Mouse (Mus musculus) MEL (cell line): ENCODE measurements around the gene Lime1. TPM values are rescaled to one million over a fixed set of nuclear protein-coding genes. Genes with fewer than 3 reads are reported as not detected.

Source experiments
- DNase-seq: peaks from one replicate; pipeline ENCODE4 v3.0.0; 2011; ENCODE audit warnings: low read depth, low spot score
- H3K27ac ChIP-seq: 2 replicates; pipeline ENCODE4 v1.5.1; 2012; ENCODE audit warnings: low read depth, mild to moderate bottlenecking, control low read depth, low read length, moderate library complexity; ENCODE audit not compliant: control insufficient read depth
- H3K27me3 ChIP-seq, 2 experiments: fragments of 150-350 bp in 1 of 2; sonication (generic) in 1 of 2; 2 replicates each; pipeline ENCODE4 v1.6.1; 2012; ENCODE audit warnings: low read length in 2 of 2, mild to moderate bottlenecking in 2 of 2, improper control_type of control experiment in 1 of 2, moderate library complexity in 1 of 2; ENCODE audit not compliant: insufficient read depth in 2 of 2, control insufficient read depth in 1 of 2
- H3K36me3 ChIP-seq, 2 experiments: 2 replicates each; pipeline ENCODE4 v1.6.1; 2012 to 2014; ENCODE audit warnings: low read length in 2 of 2, improper control_type of control experiment in 1 of 2, inconsistent platforms in 1 of 2, mild to moderate bottlenecking in 1 of 2; ENCODE audit not compliant: insufficient read depth in 2 of 2, control insufficient read depth in 1 of 2
- H3K4me1 ChIP-seq, 2 experiments: fragments of 150-350 bp in 1 of 2; sonication (generic) in 1 of 2; 2 replicates each; pipeline ENCODE4 v1.6.1; 2012; ENCODE audit warnings: low read length in 2 of 2, improper control_type of control experiment in 1 of 2, mild to moderate bottlenecking in 1 of 2; ENCODE audit not compliant: insufficient read depth in 2 of 2, control insufficient read depth in 1 of 2
- H3K4me3 ChIP-seq, 2 experiments: fragments of 150-350 bp in 1 of 2; sonication (generic) in 1 of 2; 2 replicates each; pipeline ENCODE4 v1.5.1; 2012; ENCODE audit warnings: low read depth in 2 of 2, low read length in 2 of 2, mild to moderate bottlenecking in 2 of 2, moderate library complexity in 2 of 2, control low read depth in 1 of 2, improper control_type of control experiment in 1 of 2; ENCODE audit not compliant: control insufficient read depth in 1 of 2, insufficient read depth in 1 of 2
- H3K79me2 ChIP-seq: 2 replicates; pipeline ENCODE4 v1.6.1; 2012; ENCODE audit warnings: mild to moderate bottlenecking, low read length, moderate library complexity; ENCODE audit not compliant: control insufficient read depth, poor library complexity, insufficient read depth
- H3K9ac ChIP-seq: 2 replicates; pipeline ENCODE4 v1.6.1; 2012; ENCODE audit warnings: low read depth, mild to moderate bottlenecking, control low read depth, low read length, moderate library complexity; ENCODE audit not compliant: control insufficient read depth, poor library complexity, severe bottlenecking
- H3K9me3 ChIP-seq: fragments of 150-350 bp; sonication (generic); replicated peaks from 2 replicates; pipeline ENCODE4 v1.6.1; 2012; ENCODE audit warnings: mild to moderate bottlenecking, low read length, improper control_type of control experiment, moderate library complexity; ENCODE audit not compliant: insufficient read depth
- CTCF ChIP-seq, 3 experiments: IDR thresholded peaks in 2 of 3; conservative IDR thresholded peaks in 1 of 3; 2 replicates each; pipeline ENCODE4 v1.5.1; 2011 to 2012; ENCODE audit warnings: low read length in 3 of 3, low read depth in 2 of 3, mild to moderate bottlenecking in 2 of 3, improper control_type of control experiment in 1 of 3, inconsistent platforms in 1 of 3, mixed read lengths in 1 of 3, moderate library complexity in 1 of 3; ENCODE audit not compliant: control insufficient read depth in 1 of 3, insufficient read depth in 1 of 3, poor library complexity in 1 of 3, severe bottlenecking in 1 of 3
- E2F4 ChIP-seq: IDR thresholded peaks from 2 replicates; pipeline ENCODE4 v1.6.1; 2011; ENCODE audit warnings: low read depth, low read length, improper control_type of control experiment, borderline replicate concordance
- ELF1 ChIP-seq: IDR thresholded peaks from 2 replicates; pipeline ENCODE4 v1.6.1; 2014; ENCODE audit warnings: low read depth, mild to moderate bottlenecking, inconsistent platforms, low read length, improper control_type of control experiment, moderate library complexity
- EP300 ChIP-seq, 2 experiments: IDR thresholded peaks; 2 replicates each; pipeline ENCODE4 v1.6.1; 2011; ENCODE audit warnings: improper control_type of control experiment in 2 of 2, low read length in 2 of 2, low read depth in 1 of 2, mild to moderate bottlenecking in 1 of 2
- ETS1 ChIP-seq: IDR thresholded peaks from 2 replicates; pipeline ENCODE4 v1.6.1; 2012; ENCODE audit warnings: low read depth, mild to moderate bottlenecking, inconsistent platforms, low read length, improper control_type of control experiment, moderate library complexity
- GATA1 ChIP-seq: IDR thresholded peaks from 2 replicates; pipeline ENCODE4 v1.6.1; 2011; ENCODE audit warnings: low read depth, low read length, improper control_type of control experiment
- HCFC1 ChIP-seq: IDR thresholded peaks from 2 replicates; pipeline ENCODE4 v1.6.1; 2012; ENCODE audit warnings: low read depth, mild to moderate bottlenecking, inconsistent platforms, low read length, improper control_type of control experiment, moderate library complexity
- KAT2A ChIP-seq: conservative IDR thresholded peaks from 2 replicates; pipeline ENCODE4 v1.6.1; 2012; ENCODE audit warnings: low read depth, low read length, improper control_type of control experiment, inconsistent platforms
- MAFK ChIP-seq: IDR thresholded peaks from 2 replicates; pipeline ENCODE4 v1.6.1; 2011; ENCODE audit warnings: low read depth, mild to moderate bottlenecking, low read length, improper control_type of control experiment, borderline replicate concordance
- MAX ChIP-seq: IDR thresholded peaks from 2 replicates; pipeline ENCODE4 v1.6.1; 2011; ENCODE audit warnings: low read length, improper control_type of control experiment
- MYB ChIP-seq: IDR thresholded peaks from 2 replicates; pipeline ENCODE4 v1.6.1; 2011; ENCODE audit warnings: mild to moderate bottlenecking, low read depth, low read length, improper control_type of control experiment
- MYC ChIP-seq: IDR thresholded peaks from 2 replicates; pipeline ENCODE4 v1.6.1; 2011; ENCODE audit warnings: low read depth, mild to moderate bottlenecking, low read length, improper control_type of control experiment, moderate library complexity
- NELFE ChIP-seq: IDR thresholded peaks from 2 replicates; pipeline ENCODE4 v1.6.1; 2011; ENCODE audit warnings: low read depth, low read length, improper control_type of control experiment
- NRF1 ChIP-seq: IDR thresholded peaks from 2 replicates; pipeline ENCODE4 v1.6.1; 2014; ENCODE audit warnings: low read depth, mild to moderate bottlenecking, inconsistent platforms, low read length, improper control_type of control experiment, moderate library complexity; ENCODE audit not compliant: poor library complexity, insufficient read depth, severe bottlenecking
- POLR2A ChIP-seq, 2 experiments: IDR thresholded peaks; 2 replicates each; pipeline ENCODE4 v1.6.1; 2011 to 2012; ENCODE audit warnings: low read length in 2 of 2, mild to moderate bottlenecking in 2 of 2, control low read depth in 1 of 2, improper control_type of control experiment in 1 of 2, low read depth in 1 of 2, moderate library complexity in 1 of 2; ENCODE audit not compliant: control insufficient read depth in 1 of 2, insufficient read depth in 1 of 2, poor library complexity in 1 of 2
- POLR2AphosphoS2 ChIP-seq: IDR thresholded peaks from 2 replicates; pipeline ENCODE4 v1.6.1; 2011; ENCODE audit warnings: low read length, improper control_type of control experiment
- RAD21 ChIP-seq: IDR thresholded peaks from 2 replicates; pipeline ENCODE4 v1.6.1; 2011; ENCODE audit warnings: mild to moderate bottlenecking, low read depth, low read length, improper control_type of control experiment
- SIN3A ChIP-seq: IDR thresholded peaks from 2 replicates; pipeline ENCODE4 v1.6.1; 2012; ENCODE audit warnings: low read length, improper control_type of control experiment, inconsistent platforms
- TCF12 ChIP-seq: IDR thresholded peaks from 2 replicates; pipeline ENCODE4 v1.6.1; 2014; ENCODE audit warnings: low read depth, mild to moderate bottlenecking, inconsistent platforms, low read length, improper control_type of control experiment, moderate library complexity
- USF1 ChIP-seq: IDR thresholded peaks from 2 replicates; pipeline ENCODE4 v1.6.1; 2014; ENCODE audit warnings: low read depth, mild to moderate bottlenecking, inconsistent platforms, low read length, improper control_type of control experiment, moderate library complexity
- ZKSCAN1 ChIP-seq: IDR thresholded peaks from 2 replicates; pipeline ENCODE4 v1.6.1; 2012; ENCODE audit warnings: low read depth, mild to moderate bottlenecking, inconsistent platforms, low read length, improper control_type of control experiment, moderate library complexity
- ZMIZ1 ChIP-seq: IDR thresholded peaks from 2 replicates; pipeline ENCODE4 v1.6.1; 2012; ENCODE audit warnings: low read depth, mild to moderate bottlenecking, inconsistent platforms, low read length, improper control_type of control experiment, moderate library complexity
- polyA plus RNA-seq, 2 experiments: library from polyadenylated mRNA; stranded (reverse) in 1 of 2; unstranded in 1 of 2; fragments of >175 nt in 1 of 2; fragments of >200 nt in 1 of 2; gene quantifications; 2 replicates each; pipeline versions ENCODE4 v1.2.1 to v1.2.4; 2012; ENCODE audit warnings: low replicate concordance in 2 of 2, low read depth in 1 of 2; ENCODE audit not compliant: insufficient read length in 2 of 2, insufficient read depth in 1 of 2, missing spikeins in 1 of 2
- total RNA-seq: library from RNA; depleted of rRNA; stranded (reverse); fragments of 300-350 nt; gene quantifications from 2 replicates; pipeline ENCODE4 v1.2.3, GENCODE M21; 2012

Lime1 gene
- total and polyA plus RNA-seq, 3 experiments: 18.7 to 27.4 TPM; not detected in 1

DNA sequence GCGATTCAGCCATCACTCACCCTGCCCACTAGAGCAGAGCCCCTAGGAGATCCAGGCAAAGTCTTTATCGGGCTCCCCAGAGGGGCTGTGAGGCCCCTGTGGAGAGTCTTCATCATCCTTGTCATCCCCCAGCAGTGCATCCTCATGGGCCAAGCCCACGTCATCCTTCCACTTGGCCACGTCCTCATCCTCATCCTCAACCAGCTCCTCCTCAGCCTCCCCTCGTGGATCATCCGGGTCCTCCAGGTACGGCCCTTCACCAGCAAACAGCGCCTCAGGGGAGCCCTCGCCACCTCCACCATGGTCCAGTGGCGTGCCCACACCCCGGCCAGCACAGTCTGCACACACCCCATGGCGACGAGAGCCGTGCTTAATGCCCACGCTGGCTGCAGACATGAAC lies 11.1 kb downstream of the Lime1 start:
- Histone ChIP-seq H3K36me3 (no peaks in the 10 kb centered on the region), H3K4me3 (no peak overlapping the region), H3K9ac (no peak overlapping the region), H3K79me2 (no peaks in the 10 kb centered on the region), H3K27ac (no peak overlapping the region), H3K4me1 (no peaks in the 10 kb centered on the region), H3K27me3 (no peaks in the 10 kb centered on the region)
- DNase-seq: no peak
- TF ChIP-seq POLR2A (IDR thresholded peaks at IDR 0.05; ENCODE audit: control insufficient read depth in 1 of 2, insufficient read depth in 1 of 2, low read depth in 1 of 2, low read length in 2 of 2, poor library complexity in 1 of 2) (no peak), GATA1 (no peak), NRF1 (no peak), MAFK (no peak), RAD21 (no peak), E2F4 (no peak), MYB (no peak), USF1 (no peak), HCFC1 (no peak), ELF1 (no peak), NELFE (no peak), CTCF (IDR thresholded peaks at IDR 0.05 in 2 of 3, conservative IDR thresholded peaks at IDR 0.05 in 1 of 3; ENCODE audit: control insufficient read depth in 1 of 3, insufficient read depth in 1 of 3, low read depth in 2 of 3, low read length in 3 of 3, poor library complexity in 1 of 3, severe bottlenecking in 1 of 3) (no peak)
- TF ChIP-seq, all 39 proteins: peak for 0
- no peaks in the 10 kb centered on the region for H3K9me3 ChIP-seq

DNA sequence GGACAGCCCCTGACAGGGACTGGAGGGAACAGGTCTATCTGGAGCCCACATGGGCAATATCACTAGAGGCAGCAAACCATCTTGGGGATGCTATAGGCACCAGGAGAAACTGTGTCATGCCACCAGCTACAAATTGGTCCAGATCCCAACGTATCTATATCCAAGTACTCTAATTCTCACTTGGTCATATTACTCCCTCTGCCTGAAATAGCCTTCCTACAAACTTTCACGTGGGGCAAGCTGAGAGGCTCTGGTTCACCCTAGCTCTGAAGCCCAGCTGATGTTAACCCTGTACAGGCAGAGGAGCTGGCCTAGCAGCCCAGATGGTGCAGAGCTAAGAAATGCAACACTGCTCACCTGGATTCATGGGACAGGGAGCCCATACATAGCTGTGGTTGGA lies 11.7 kb downstream of the Lime1 start:
- no peak for DNase-seq
- no peaks in the 10 kb centered on the region for H3K4me1 ChIP-seq
- no peaks in the 10 kb centered on the region for H3K36me3 ChIP-seq
- H3K27ac ChIP-seq: no peak overlapping the region
- H3K9me3 ChIP-seq: no peaks in the 10 kb centered on the region
- H3K9ac ChIP-seq: no peak overlapping the region
- no peak overlapping the region for H3K4me3 ChIP-seq
- no peaks in the 10 kb centered on the region for H3K79me2 ChIP-seq
- no peaks in the 10 kb centered on the region for H3K27me3 ChIP-seq
- no peak for TF ChIP-seq MAX
- TF ChIP-seq ZMIZ1: no peak
- no peak for TF ChIP-seq TCF12
- TF ChIP-seq ETS1: no peak
- no peak for TF ChIP-seq SIN3A
- TF ChIP-seq KAT2A: no peak
- TF ChIP-seq EP300 (IDR thresholded peaks at IDR 0.05; ENCODE audit: low read depth in 1 of 2, low read length in 2 of 2): no peak
- no peak for TF ChIP-seq NELFE
- TF ChIP-seq NRF1: no peak
- no peak for TF ChIP-seq ELF1
- no peak for TF ChIP-seq ZKSCAN1
- no peak for TF ChIP-seq RAD21
- no peak for TF ChIP-seq MYC
- TF ChIP-seq HCFC1: no peak
- TF ChIP-seq MAFK: no peak
- TF ChIP-seq POLR2AphosphoS2: no peak
